In the genomic region with DNA sequence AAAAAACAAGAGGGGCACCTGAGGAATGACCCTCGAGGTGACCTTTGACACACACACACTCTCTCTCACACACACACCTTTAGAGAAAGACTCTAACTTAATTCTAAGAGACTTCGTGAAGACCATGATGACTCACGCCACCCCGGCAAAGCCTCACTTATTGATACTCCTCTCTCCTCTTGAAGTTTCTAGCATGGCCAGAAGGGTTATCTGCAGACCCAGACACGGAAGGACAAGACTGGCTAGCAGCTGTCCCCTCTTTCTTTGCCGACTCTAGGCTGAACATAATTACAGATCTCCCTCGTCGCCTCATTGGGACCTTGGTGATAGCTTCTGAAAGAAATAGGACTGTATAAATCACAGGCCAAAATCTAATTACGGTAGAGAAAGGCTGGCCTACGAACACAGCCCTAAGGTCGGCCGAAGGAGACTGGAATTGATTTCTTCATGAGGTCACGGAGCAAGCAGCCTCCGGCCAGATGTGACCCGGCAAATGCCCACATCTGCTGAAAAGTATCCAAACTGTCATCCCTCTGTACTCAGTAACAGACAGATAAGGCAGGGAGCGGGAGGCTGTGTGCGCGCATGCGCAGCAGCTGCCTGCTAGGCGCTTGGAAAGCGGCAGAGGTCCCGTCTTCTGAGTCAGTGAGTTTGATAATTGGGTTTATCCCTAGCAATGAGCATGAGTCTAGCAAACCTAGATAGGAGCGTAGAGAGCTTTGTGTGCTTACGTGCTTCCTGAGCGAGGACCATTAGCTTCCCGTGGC, we compare ENCODE assay signal across 10 mouse cellular contexts. TPM values are rescaled to one million over a fixed set of nuclear protein-coding genes. Genes with fewer than 3 reads are reported as not detected.
A peak's percentile ranks its signal among the peaks of the same experiment; 100 is the strongest.
DNase-seq lines count a peak whose midpoint lies in the region; ATAC-seq lines count a peak whose summit lies in the region.
"Had no signal": no experiment of that assay in that cellular context is flagged by ENCODE, and none has a peak within 500 bp of the region (broad histone marks: within the 10 kb centered on the region; RNA-seq: fewer than 3 reads in every experiment).

No protein-coding gene starts in this region.

- no peak for ATAC-seq in heart, embryonic 16.5 days (replicated peaks; ENCODE audit: extremely low read depth, insufficient read depth, low FRiP score)
- ATAC-seq: activated CD4-positive, CD25-positive, alpha-beta regulatory T cell, adult 4 months had no signal

- H3K27ac ChIP-seq in heart, embryonic 16.5 days (ENCODE audit: low read length): no peak overlapping the region
- H3K27ac ChIP-seq: hindbrain, embryonic 15.5 days had no signal

- H3K9me3 ChIP-seq in heart, embryonic 16.5 days (replicated peaks; ENCODE audit: control insufficient read depth, low read length): no peaks in the 10 kb centered on the region; the same call in 1 of the 2 replicates
- H3K9me3 ChIP-seq: hindbrain, embryonic 15.5 days had no signal

- WGBS in heart, embryonic 16.5 days: 60% methylated on average over 26 of the region's 26 CpGs

- H3K27me3 ChIP-seq in heart, embryonic 16.5 days (ENCODE audit: control insufficient read depth, insufficient read depth, low read length): no peaks in the 10 kb centered on the region
- H3K27me3 ChIP-seq: hindbrain, embryonic 15.5 days had no signal

- no peaks in the 10 kb centered on the region for H3K36me3 ChIP-seq in heart, embryonic 16.5 days (ENCODE audit: control insufficient read depth, insufficient read depth)
- H3K36me3 ChIP-seq: hindbrain, embryonic 15.5 days had no signal

- H3K9ac ChIP-seq in heart, embryonic 16.5 days (ENCODE audit: low read length): no peak overlapping the region
- H3K9ac ChIP-seq: hindbrain, embryonic 15.5 days had no signal

- H3K4me3 ChIP-seq in heart, embryonic 16.5 days (ENCODE audit: low read length): no peak overlapping the region
- H3K4me3 ChIP-seq: hindbrain, embryonic 15.5 days had no signal

- peak overlapping the region; percentile 36; the same call in 1 of the 2 replicates for H3K4me2 ChIP-seq in heart, embryonic 16.5 days (ENCODE audit: low read depth, low read length)
- H3K4me2 ChIP-seq: hindbrain, embryonic 15.5 days had no signal

- peak; percentile 30 to 40 for DNase-seq in adrenal gland, postnatal 36 days
- DNase-seq in adrenal gland, postnatal 4 days (ENCODE audit: low spot score in 2 of 2): no peak
- peak; percentile 17 for DNase-seq in lung, postnatal 14 days
- no peak for DNase-seq in lung, postnatal 10 days
- DNase-seq in mesoderm, embryonic 11.5 days (ENCODE audit: low read depth, low spot score): peak; percentile 47
- no peak for DNase-seq in layer of hippocampus, postnatal 36 days
- no peak for DNase-seq in adipocyte (ENCODE audit: low spot score)

- H3K4me1 ChIP-seq in heart, embryonic 16.5 days (ENCODE audit: control insufficient read depth, insufficient read depth, low read length): peaks cover 17% of the 10 kb centered on the region

RNA-seq across cellular contexts. Expression of a gene that starts 25.7 kb away (rescaled TPM):
- 10 to 100 TPM; 93.5 to 95.9 TPM for total RNA-seq in adrenal gland, postnatal 36 days (2021)
- total RNA-seq in adrenal gland, postnatal 4 days (2021): 10 to 100 TPM; 86.2 to 94.5 TPM
- 57.7 and 63.8 TPM in 2 replicates for polyA plus RNA-seq in heart, embryonic 16.5 days (2015; fragmentation: Nextera tagmentation; extraction: Ambion mirVana)
- total RNA-seq in layer of hippocampus, postnatal 36 days (2021): 10 to 100 TPM; 62.0 to 63.1 TPM

RNA-seq across cellular contexts. Expression of a gene that starts 46.1 kb away (rescaled TPM):
- 10 to 100 TPM; 28.7 to 33.3 TPM for total RNA-seq in adrenal gland, postnatal 36 days (2021)
- total RNA-seq in adrenal gland, postnatal 4 days (2021): 10 to 100 TPM; 51.1 to 60.0 TPM
- polyA plus RNA-seq in heart, embryonic 16.5 days (2015; fragmentation: Nextera tagmentation; extraction: Ambion mirVana): 141 and 142 TPM in 2 replicates
- 100 to 1,000 TPM; 279 to 294 TPM for total RNA-seq in layer of hippocampus, postnatal 36 days (2021)

Comparison
In these comparisons a context has a peak if more than half of its experiments do, and no peak if none do; other contexts are left out.
1. DNase-seq: peak in adrenal gland, postnatal 36 days (2 of 2), lung, postnatal 14 days (single experiment) and mesoderm, embryonic 11.5 days (single experiment); none in adrenal gland, postnatal 4 days (0 of 2), lung, postnatal 10 days (single experiment), layer of hippocampus, postnatal 36 days (0 of 2) and adipocyte (single experiment).
2. RNA of a gene that starts 46.1 kb away (total RNA-seq): 279 to 294 TPM in layer of hippocampus, postnatal 36 days; 51.1 to 60.0 TPM in adrenal gland, postnatal 4 days and 28.7 to 33.3 TPM in adrenal gland, postnatal 36 days; every median in the first group is over 4 times any median in the second.